Mouse (Mus musculus) lung, postnatal 14 days (tissue): ENCODE data around the gene Ppp1r16b.

Experiments
- DNase-seq: peaks from one replicate; pipeline ENCODE4 v3.0.0; 2021

The Ppp1r16b gene

DNA sequence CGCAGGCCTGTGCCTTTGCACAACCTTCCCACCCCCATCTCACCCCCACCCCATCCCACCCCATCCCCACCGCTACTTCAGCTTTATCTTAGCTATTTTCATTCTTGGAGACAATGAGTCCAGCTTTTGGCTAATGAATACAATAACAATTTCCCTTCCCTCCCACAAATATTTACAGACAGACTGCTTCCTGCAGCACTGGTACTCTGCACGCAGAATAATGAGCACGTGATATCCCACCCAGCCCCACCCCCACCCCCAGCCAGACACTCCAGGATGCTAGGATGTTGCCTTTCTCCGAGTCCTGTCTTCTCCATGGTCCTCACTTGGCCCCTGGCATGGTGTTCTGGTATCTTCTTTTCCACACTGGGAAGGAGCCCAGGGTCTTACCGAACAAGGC, 31.3 kb downstream of the Ppp1r16b start:
- DNase-seq: no peak

DNA sequence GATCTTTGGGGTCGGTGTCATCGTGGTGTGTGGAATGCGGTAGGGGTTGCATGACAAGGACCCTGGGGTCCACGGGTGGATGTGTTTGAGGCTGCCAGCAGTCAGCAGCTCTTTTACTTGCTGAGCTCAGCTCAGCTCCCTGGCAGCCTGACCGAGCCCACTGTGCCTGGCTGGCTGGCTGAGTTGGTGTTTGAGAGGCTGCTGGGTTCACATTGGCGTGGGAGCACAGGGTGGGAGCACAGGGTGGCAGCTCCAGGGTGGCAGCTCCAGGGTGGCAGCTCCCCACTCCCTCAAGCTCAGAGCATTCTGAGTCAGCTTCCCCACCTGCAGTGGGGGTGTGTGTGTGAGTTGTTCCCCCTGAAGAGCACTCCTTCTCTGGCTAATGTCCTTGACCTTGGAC, 34.7 kb downstream of the Ppp1r16b start:
- DNase-seq: no peak

DNA sequence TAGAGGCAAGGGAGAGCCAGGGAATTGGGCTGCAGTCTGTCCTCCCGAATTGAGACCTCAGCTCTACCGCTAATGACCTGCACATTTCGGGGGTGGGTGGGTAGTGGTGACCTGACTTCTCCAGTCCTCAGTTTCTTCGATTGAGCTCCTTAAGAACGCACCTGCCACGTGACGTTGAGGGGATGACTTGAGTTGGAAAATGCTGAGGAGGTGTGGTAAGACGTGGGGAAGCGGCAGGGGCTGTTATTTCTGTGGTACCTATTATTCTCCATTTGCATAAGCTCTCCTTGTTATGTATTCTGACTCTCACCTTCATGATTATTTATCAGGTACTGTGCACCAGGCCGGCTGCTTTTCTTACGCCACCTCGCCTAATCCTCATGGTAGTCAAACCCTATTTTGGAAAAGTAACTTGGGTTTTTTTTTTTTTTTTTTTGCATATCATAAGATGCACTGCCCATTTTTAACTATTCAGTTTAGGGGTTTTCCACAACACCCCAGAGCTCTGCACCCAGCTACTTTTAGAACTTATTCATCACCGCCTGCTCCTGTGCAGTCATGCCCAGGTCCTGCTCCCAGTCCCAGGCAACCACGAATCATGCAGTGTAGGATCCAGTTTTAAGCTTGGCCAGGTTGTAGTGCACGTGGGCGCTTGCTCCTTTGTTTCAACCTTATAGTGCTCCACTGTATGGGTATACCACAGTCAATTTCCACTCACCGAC, 35.5 kb downstream of the Ppp1r16b start:
- DNase-seq: no peak

DNA sequence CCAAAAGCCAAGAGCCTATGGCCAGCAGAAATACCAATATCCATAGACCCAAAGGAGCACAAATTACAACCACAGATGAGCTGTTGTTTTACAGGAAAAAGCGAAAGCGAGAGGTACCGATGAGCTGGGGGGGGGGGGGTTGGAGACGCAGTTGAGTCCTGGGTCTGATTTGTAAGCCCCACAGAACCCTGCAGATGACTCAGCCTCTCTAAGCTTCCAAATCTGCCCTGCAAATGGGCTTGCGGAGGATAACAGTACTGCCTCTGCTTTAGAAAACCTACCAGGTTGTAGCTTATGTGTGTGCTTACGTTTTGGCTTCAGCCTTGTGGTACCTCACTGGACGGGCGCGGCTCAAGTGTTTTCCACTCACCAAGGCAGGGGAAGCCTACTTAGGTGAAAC, 36.3 kb downstream of the Ppp1r16b start:
- DNase-seq: no peak

DNA sequence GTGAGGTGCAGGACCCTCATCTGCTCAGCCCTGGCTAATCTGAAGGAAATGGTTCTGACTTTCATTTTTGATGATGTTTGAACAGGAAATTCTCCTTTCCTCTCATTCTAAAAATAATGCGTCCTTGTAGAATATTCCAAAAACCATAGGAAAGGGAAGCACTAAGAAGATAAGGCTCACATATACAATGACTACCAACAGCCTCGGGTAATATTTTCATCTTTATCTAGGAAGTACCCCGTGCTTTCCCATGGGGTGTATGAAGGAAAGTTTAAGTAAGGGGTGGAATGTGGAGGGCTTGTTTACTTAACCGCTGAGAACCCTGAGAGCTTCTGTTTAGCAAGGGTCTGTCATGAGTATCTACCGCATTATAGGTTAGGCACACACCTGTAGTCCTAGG, 37.0 kb downstream of the Ppp1r16b start:
- DNase-seq: no peak

DNA sequence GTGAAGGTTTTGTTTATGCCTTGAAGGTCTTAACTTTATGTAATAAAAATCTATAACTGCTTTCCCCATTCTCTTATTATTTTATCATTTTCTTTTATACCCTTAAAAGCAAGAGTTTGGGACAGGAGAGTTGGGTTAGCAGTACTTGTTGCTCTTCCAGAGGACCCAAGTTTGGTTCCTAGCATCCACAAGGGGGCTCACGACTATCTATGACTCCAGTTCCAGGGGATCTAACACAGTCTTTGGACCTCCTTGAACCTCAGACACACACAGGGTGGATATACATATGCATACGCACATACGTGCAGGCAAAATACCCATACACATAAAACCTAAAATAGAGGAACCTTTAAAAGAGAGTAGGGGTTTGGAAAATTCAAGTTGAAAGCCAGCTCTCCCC, 39.5 kb downstream of the Ppp1r16b start:
- DNase-seq: no peak

DNA sequence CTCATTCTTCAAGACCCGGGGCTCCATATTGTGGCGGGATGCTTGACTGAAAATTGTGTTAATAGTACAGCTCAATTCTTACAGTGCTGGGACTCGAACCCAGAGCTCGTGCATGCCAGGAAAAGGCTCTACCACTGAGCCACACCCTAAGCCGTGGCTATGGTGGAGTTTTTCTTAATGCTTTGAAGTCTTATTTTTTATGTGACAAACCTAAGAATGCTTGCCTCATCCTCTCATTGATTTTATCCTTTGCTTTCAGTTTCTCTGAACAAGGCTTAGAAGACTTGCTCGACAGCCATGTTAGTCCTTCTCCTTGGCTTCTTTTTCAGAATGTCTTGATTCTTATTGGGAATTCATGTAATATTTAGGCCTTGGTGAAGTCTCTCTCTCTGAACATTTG, 40.3 kb downstream of the Ppp1r16b start:
- no peak for DNase-seq

DNA sequence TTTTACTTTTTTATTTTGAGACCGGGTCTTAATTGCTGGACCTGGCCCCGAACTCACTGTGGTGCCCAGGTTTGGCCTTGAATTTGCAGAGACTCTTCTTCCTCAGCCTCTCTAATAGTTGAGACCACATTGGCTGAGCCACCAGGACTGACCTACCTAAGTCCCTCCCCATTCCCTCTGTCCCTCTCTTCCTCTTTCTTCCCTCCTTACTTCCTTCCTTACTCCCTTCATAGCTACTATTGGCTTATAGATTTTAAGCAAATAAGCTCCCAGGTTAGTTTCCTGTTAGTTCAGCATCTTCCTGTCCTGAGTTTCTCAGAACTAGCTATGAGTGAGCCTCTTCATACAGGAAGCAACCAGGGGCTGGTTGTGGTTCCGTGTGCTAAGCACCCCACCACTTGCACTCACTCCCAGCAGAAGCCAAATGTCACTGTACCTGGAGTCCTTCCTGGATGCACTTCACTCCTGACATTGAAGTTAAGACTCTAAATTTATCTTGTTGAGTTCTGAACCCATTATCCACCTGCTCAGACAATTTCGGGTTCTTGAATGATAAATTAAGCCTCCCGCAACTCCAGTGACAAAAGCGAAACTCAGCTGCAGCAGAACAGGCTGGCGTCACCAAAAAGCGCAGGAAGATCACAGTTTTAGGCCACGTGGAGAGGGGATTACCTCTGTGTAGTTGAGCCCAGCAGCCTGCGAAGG, 41.7 kb downstream of the Ppp1r16b start:
- DNase-seq: no peak

DNA sequence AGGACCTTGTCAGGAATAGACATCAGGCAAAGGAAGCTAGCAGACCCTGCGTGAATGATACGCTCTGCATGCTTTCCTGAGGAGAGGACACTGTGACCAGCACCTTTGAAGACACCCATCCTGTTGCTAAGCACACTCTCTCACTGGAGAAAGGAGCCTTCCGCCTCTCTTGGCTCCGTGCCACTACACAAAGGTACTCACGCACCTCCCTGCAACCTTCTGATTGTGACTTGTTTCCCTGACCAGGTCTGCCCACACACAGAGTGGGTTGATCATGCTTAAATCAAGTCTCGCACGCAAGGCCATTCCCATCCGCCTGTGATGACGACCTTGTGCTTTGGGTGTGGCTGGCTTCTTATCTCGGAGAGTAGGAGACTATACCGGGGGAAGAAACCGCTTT, 42.9 kb downstream of the Ppp1r16b start:
- no peak for DNase-seq

DNA sequence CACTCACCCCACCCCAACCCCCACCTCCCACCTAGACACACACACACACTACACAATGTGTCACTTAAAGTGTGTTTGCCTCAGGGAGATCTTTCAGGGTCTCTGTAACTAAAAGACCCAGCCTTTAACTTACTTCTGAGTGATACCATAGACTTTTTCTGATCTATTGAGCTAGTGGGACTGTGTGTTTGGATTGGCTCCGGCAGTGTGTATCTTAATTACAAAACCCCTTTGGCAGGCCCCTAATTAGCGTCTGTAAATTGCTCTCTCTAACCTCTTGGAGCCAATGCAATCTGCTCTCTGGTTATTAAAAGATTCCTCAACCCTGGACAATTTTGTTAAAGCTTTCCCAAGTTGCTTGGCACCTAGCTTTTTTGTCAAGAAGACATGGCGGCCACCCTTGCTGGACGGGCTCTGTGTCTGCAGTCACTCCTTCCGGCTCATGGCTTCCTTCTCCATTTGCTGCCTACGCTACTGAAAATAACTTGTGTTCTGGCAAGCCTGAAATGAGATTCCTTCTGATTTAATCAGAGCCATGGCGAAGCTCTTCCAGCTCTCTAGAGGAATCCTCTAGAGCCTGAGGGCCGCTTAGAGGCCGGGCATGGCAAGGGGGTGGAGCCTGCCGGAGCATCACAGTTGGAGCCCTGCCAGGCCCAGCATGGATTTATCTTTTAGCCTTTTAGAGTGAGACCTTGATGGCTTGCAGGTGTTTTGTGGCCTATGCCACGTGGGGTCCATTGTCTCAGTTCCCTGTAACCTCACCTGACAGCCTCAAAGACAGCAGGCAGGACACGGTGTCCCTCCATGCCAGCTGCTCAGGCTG, 46.9 kb downstream of the Ppp1r16b start:
- no peak for DNase-seq

DNA sequence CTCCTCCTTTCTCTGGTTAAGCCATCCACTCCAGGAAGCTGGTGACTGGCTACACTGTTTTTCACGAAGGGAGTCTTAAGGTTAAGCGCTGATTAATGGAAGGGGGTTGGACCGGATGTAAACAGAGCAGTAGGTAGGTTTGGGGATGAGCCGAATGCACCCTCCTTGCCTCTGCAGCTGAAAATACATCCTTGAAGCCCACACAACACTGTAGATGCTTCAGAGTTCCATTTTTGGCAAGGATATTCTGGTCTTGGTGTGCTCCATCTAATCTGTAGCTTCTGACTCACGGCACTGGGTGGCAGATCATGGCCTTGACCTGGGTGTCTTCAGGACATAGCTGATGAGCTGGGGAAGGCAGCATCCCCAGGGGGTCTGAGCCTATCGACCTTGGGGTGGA, 49.6 kb downstream of the Ppp1r16b start:
- DNase-seq: no peak

DNA sequence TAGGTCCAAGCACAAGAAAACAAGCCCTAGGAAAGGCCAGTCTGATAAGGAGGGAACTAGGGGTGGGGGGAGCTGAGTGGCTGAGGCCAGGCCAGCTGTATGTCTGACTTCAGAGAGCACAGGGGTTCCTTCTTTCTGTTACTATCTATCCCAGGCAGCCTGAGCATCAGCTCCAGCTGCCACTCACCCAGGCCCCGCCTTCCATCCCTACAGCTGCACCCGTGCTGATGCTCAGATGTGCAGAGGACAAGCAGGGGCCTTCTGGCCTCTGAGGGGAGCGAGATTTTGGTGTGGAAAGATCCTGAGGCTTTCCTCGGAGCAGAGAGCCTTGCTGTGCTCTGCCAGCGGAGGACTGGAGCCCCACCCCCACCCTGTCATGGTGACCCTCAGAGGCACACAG, 50.9 kb downstream of the Ppp1r16b start:
- DNase-seq: no peak

DNA sequence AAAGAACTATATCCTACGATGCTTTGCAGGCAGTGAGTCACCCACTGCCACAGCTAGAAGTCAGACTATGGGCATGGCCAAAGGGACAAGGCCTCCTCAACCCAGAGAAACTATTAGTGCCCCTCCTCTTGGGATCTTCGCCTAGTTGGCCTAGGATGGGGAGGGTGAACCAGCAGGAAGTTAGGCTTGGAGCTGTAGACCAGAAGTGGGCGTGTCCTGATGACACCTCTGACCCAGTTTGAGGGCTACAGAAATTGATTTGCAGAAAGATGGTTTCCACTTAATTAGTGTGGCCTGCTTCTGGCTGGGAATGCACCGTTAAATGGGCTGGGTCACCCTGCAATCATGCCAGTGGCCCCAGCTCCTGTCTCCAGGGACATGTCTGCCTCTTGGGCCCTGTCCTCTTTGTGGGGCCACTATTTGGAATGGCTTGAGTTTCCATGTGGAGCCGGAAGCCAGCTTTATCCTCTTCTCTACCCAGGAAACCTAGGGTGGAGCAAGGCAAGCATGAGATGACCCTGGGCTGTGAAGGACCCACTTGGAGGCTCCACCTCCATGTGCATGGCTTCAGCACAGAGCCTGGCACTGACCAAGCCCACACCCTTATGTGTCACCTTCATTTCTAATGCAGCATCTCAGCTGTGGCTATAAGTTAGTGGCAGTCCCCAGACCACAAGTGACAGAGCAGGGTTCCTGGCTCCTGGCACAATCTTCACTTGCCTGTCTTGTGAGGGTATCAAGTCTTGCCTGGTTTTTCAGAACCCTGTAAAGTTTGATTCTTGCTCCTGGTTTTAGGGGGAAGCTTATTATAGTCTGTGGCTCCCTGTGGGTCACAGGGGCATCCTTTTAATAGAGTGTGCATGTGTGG, 52.6 kb downstream of the Ppp1r16b start:
- DNase-seq: no peak

DNA sequence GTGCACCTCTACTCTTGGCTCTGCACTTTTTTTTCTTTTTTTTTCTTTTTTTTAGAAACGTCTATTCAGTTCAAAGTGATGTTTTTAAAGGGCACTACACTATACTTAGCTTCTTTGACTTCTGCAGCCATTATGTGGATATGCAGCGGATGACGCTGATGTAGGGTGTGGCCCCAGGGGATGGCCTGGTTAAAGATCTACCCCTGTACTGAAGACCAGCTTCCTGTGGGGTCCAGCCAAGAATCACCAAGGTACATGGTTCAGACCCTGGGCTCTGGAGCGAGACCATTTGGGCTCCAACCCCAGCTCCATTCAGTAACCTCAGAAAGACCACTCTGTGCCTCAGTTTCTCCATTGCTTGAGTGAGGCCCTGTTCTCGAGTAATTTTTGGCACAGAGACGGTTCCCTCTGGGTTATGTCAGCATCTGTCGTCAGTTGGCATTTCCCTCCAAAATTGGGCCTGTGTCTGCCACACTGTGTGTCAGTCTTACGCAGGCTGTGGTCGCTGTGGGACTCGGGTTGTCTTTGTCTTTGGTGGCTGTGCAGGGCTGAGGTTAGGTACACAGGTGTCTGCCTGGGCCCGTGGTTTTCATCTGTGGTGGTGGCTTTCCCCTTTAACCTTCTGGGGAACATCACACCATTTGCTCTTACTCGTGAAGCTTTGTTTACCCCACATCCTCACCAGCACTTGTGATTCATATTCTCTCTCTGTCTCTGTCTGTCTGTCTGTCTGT, 53.8 kb downstream of the Ppp1r16b start:
- DNase-seq: no peak

DNA sequence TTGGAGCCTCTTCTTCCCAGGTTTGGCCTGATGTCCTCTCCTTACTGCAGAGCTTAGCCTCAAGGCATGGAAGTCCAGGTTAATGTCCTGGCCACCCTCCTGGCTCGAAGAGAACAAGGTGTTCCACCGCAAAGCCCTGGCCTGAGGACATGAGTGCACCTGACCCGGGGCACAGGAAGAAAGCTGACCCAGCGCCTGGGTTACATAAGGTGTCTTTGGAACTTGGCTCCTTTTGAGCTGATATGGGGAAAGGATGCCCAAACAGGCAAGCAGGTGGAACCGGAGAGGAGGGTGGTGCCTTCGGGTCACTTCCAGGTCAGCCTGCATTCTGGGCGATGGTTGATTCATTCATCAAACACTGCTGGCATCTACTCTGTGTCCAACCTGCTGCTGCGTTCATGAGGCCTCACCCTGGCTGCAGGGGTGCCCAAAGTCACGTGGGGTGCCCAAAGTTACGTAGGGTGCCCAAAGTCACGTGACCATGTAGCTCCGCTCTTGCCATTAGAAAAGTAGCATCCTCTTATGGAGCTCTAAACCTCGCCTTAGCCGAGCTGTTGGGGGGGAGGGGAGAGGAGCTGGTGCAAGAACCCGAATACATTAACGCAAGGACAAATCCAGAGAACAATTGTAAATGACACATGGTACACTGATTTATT, 55.6 kb downstream of the Ppp1r16b start:
- no peak for DNase-seq

DNA sequence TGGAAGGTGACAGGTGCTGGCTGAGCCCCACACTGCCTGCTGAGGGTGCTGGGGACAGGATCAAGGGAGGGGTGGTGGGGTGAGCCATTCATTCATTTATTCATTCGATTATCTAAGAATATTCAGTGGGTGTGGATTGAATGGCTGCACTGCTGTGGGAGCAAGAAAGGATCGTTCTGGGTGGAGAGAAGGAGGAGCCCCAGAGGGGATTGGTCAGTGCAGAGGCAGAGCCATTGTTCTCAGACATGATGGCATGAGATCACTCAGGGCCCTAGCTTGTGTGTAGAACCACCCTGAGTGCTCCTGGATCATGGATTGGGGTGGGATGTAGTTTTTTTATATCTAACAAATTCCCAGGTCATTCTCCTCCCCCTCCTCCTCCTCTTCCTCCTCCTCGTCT, 56.3 kb downstream of the Ppp1r16b start:
- DNase-seq: no peak

DNA sequence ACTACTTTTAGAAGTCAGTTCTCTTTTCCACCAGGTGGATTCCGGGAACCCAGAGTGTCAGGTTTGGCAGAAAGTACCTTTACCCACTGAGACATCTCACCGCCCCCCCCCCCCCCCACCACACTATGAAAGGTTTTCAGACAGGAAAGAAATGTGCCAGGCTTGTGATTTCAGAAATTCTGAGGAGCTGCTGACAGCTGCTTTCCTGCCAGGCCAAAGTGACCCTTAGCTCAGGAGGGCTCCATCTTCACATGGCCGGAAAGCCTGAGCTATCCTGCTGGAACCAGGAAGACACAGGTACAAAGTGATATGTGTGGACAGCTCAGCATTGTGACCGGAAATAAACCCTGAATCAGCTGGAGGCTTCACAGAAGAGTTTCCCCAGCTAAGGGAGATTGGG, 56.9 kb downstream of the Ppp1r16b start:
- no peak for DNase-seq

DNA sequence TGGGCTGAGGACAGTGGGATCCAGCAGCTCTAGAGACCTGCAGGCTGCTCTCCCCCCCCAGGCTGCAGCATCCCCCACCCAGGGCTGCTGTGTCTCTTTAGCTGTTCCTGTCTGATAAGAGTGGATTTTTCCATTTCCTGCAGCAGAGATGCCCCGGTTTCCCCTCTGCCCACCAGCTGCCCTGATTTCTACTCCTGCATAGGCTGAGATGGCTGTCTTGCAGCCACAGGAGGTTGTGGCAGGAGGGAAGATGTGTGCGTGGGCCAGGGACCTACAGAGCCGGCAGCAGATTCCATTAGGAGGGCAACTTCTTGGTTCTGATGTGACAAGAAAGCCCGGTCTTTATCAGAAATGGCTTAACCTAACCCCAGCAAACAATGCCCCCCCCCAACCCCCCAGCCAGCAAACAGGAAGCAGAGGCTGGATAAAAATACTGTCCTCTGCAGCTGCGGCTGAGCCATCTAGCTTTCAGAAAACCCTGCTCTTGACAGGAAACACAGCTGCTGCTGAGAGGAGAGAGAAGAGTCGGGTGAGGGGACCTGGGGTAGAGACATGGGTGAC, 57.9 kb downstream of the Ppp1r16b start:
- peak; percentile 19 for DNase-seq

DNA sequence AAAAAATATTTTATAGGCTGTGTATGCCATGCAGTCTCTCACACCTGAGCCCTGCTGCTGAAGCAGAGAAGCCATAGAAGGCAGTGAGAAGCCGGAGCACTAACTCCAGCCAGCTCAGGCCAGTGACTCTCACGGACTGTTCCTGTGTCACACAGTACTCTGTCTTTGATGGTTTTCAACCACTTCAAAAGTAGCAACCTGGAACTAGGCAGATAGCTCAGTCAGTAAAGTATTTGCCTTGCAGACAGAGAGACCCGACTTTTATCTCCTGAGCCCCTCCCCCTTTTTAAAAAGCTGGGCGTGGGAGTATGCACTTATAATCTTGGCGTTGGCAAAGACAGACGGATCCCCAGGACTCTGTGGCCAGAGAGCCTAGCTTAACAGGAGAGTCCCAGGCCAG, 58.6 kb downstream of the Ppp1r16b start:
- no peak for DNase-seq

DNA sequence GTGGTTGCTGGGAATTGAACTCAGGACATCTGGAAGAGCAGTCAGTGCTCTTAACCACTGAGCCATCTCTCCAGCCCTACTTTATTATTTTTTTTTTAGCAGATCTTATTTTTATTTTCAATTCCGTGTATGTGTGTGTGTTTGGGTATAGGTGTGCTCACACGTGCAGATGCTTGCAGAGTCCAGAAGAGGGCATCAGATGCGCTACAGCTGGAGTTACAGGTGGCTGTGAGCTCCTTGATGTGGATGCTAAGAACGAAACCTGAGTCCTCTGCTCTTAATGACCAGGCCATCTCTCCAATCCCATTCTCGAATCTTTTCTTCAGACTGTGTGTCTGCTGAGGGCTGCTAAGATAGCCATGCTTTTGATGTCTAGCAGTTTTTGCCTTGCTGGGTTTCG, 61.1 kb downstream of the Ppp1r16b start:
- DNase-seq: no peak

DNA sequence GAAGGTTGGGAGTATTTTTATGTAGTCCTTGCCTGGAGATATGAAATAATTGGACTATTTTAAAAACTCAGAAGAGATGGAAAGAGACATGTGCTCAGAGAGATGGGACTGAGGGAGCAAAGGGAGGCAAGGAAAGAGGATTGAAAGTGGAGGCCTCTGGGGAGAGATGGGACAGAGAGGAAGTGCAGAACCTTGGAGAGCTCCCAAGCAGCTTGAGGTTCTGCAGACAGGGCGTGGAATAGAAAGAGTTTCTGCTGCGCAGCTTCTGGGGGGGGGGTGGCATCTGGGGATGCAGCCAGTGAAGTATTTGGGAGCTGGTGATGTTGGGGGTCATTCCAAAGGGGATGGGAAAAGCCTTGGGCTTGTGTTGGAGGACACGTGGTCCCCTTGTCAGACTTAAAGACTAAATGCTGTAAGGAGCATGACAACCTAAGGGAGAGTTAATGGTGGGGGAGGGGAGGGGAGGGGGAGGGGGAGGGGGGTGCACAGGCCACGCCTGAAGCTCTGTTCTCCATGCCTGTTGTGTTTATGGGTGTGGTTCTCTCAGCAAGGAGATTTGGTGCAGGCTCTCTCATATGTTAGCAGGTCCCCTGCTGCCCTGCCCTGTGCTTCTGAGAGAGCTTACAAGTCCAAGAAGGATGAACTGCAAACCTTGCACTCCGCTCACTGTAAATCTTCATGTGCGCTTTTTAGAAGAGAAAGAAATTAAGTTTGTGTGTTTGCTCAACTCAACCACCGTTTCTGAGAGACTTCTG, 63.0 kb downstream of the Ppp1r16b start:
- DNase-seq: peak; percentile 31
